Mouse (Mus musculus): ENCODE measurements around the gene Kcnq2.

DNA sequence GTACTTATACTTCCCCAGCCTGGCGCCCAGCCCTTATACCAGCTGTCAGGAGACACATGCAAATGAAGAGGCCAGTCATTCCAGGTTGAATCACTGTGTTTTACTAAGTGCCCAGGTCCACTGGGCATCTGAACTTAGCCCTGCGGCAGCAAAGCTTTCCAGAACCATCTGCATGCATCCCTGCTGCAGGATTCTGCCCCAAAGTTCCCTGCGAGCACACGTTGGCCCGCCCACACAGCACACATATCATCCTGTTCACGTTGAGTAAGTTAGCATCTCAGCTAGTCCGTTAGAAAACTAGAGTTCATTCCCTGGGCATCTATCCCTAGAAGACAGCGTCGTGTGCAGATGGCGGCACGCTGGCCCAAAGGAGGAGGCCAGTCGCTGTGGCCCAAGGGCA lies 59.6 kb downstream of the Kcnq2 start:
- no peak for TF ChIP-seq CTCF (IDR thresholded peaks at IDR 0.05; ENCODE audit: extremely low read depth, insufficient read depth, insufficient read length, insufficient replicate concordance)
- no peak for TF ChIP-seq POLR2A (IDR thresholded peaks at IDR 0.05; ENCODE audit: low read depth, low read length)

Measured in spleen, adult 2 months (tissue).